Mouse (Mus musculus) brain, embryonic 14.5 days (tissue): ENCODE data around the gene Sstr3.

Experiments used
- CTCF ChIP-seq: fragments of 200-500 bp; IDR thresholded peaks from 2 replicates; pipeline ENCODE4 v1.5.1; 2012; ENCODE audit warnings: inconsistent platforms, mild to moderate bottlenecking, moderate library complexity, borderline replicate concordance; ENCODE audit not compliant: insufficient read depth, insufficient read length; ENCODE audit errors: extremely low read depth
- POLR2A ChIP-seq: fragments of 200-500 bp; IDR thresholded peaks from 2 replicates; pipeline ENCODE4 v1.6.1; 2012; ENCODE audit warnings: mild to moderate bottlenecking, inconsistent platforms, borderline replicate concordance; ENCODE audit not compliant: poor library complexity, insufficient read depth, insufficient read length, severe bottlenecking; ENCODE audit errors: extremely low read depth

- TF ChIP-seq POLR2A (no peak), CTCF (no peak)
These were observed 36.0 kb downstream of the Sstr3 start for GRCm38 (mm10) chr15:78508443-78508842.
